Comparison of ENCODE assay signal across 8 mouse cellular contexts in the genomic region with DNA sequence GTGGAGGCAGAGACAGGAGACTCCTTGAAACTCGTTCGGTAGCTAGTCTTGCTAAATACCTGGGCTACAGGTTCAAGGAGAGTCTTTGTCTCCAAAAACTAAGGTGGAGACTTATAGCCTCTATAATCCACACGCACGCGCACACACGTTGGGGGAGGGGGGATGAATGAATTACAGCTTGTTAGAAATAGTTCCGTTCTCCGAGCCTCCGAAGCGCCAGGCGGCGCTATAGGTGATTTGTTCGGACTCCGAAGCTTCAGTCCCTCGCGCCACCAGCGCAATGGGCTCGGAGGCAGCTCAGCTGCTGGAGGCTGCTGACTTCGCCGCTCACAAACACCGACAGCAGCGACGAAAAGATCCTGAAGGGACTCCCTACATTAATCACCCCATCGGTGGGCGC. TPM values are rescaled to one million over a fixed set of nuclear protein-coding genes. Genes with fewer than 3 reads are reported as not detected.
DNase-seq lines count a peak whose midpoint lies in the region; ATAC-seq and TF ChIP-seq lines count a peak whose summit lies in the region.

Gene Hddc3, plus strand, starts transcription at position 247 of the 400 bp plus-strand sequence.

- no peaks in the 10 kb centered on the region for H3K9me3 ChIP-seq in hindbrain, postnatal 0 days (ENCODE audit: low read length)

- H3K27me3 ChIP-seq in hindbrain, postnatal 0 days (ENCODE audit: insufficient read depth, low read length) = no peaks in the 10 kb centered on the region

- intact Hi-C loops in gastrocnemius, adult 2 months (cut with DNase I) = loop anchor here (1.0 kb wide), 1 partner anchor 27 kb away; no protein-coding TSS in a partner anchor
- intact Hi-C loops in left cerebral cortex, adult 2 months (cut with DNase I) = no loop called here

- peak within 1 kb of the TSS; percentile 53 for H3K9ac ChIP-seq in hindbrain, postnatal 0 days (replicated peaks; ENCODE audit: low read length)

- peak within 1 kb of the TSS; percentile 61 for H3K4me2 ChIP-seq in hindbrain, postnatal 0 days (ENCODE audit: low read depth, low read length)

- ATAC-seq in common myeloid progenitor, adult 5-6 weeks (replicated peaks; ENCODE audit: low read depth, poor library complexity, severe bottlenecking) = peak; percentile 64
- ATAC-seq in hindbrain, postnatal 0 days = peak; percentile 55
- ATAC-seq in megakaryocyte, adult 5-6 weeks (ENCODE audit: poor library complexity, severe bottlenecking) = peak; percentile 65

- WGBS in hindbrain, postnatal 0 days = 1% methylated on average over 25 of the region's 25 CpGs

- peak within 1 kb of the TSS; percentile 94 for H3K27ac ChIP-seq in gastrocnemius, adult 2 months
- peak within 1 kb of the TSS; percentile 64 for H3K27ac ChIP-seq in hindbrain, postnatal 0 days
- peak within 1 kb of the TSS; percentile 97 for H3K27ac ChIP-seq in left cerebral cortex, adult 2 months

- peak; percentile 98 for DNase-seq in ZHBTc4 (ENCODE audit: low read depth, low spot score)
- peak; percentile 95 for DNase-seq in gastrocnemius, adult 2 months
- DNase-seq in hindbrain, postnatal 0 days (ENCODE audit: low spot score) = peak; percentile 99
- peak; percentile 94 to 96 for DNase-seq in left cerebral cortex, adult 2 months (ENCODE audit: extremely low spot score in 1 of 2, low spot score in 2 of 2)
- peak; percentile 98 to 99 for DNase-seq in right cerebral cortex, adult 2 months (ENCODE audit: low spot score in 2 of 2)
- peak; percentile 95 for DNase-seq in urinary bladder, postnatal 14 days (ENCODE audit: low spot score)

- TF ChIP-seq CTCF in gastrocnemius, adult 2 months (IDR thresholded peaks at IDR 0.05) = peak; percentile 89
- peak; percentile 91 for TF ChIP-seq CTCF in hindbrain, postnatal 0 days (IDR thresholded peaks at IDR 0.05; ENCODE audit: low read depth)
- TF ChIP-seq CTCF in left cerebral cortex, adult 2 months (IDR thresholded peaks at IDR 0.05) = peak; percentile 95

- H3K4me1 ChIP-seq in hindbrain, postnatal 0 days (ENCODE audit: insufficient read depth, low read length) = peaks cover 6% of the 10 kb centered on the region; the same call in 1 of the 2 replicates

- H3K36me3 ChIP-seq in hindbrain, postnatal 0 days (ENCODE audit: insufficient read depth, low read length) = no peaks in the 10 kb centered on the region

- H3K4me3 ChIP-seq in gastrocnemius, adult 2 months = peak within 1 kb of the TSS; percentile 77
- peak within 1 kb of the TSS; percentile 39 for H3K4me3 ChIP-seq in hindbrain, postnatal 0 days (ENCODE audit: low read length)
- peak within 1 kb of the TSS; percentile 70 for H3K4me3 ChIP-seq in left cerebral cortex, adult 2 months

RNA-seq across cellular contexts. Expression of gene Hddc3, which starts in this region (rescaled TPM):
- total RNA-seq in common myeloid progenitor, adult 5-6 weeks (2017) = 10.5 and 18.4 TPM in 2 replicates
- total RNA-seq in gastrocnemius, adult 2 months (2021) = 10 to 100 TPM; 23.6 to 26.1 TPM
- 30.1 and 32.2 TPM in 2 replicates for total RNA-seq in hindbrain, postnatal 0 days (2014; rRNA removed)
- polyA plus RNA-seq in hindbrain, postnatal 0 days (2015; fragmentation: Nextera tagmentation; extraction: Ambion mirVana) = 13.9 and 15.5 TPM in 2 replicates
- 10 to 100 TPM; 46.4 to 56.4 TPM for total RNA-seq in left cerebral cortex, adult 2 months (2021)
- total RNA-seq in megakaryocyte, adult 5-6 weeks (2015) = 6.7 and 8.5 TPM in 2 replicates
- total RNA-seq in megakaryocyte, adult 5-6 weeks (2017) = 6.1 and 11.1 TPM in 2 replicates

Comparison
In these comparisons a context has a peak if more than half of its experiments do, and no peak if none do; other contexts are left out.
1. Peak in every context shown above with its lines: DNase-seq, ATAC-seq, H3K4me3 ChIP-seq and H3K27ac ChIP-seq.